Mouse (Mus musculus): ENCODE results near the gene Dhrs4. TPM values are rescaled to one million over a fixed set of nuclear protein-coding genes. Genes with fewer than 3 reads are reported as not detected.

The Dhrs4 gene
- total RNA-seq, 4 experiments from 2014 or later: 132 to 160 (median 146) TPM

DNA sequence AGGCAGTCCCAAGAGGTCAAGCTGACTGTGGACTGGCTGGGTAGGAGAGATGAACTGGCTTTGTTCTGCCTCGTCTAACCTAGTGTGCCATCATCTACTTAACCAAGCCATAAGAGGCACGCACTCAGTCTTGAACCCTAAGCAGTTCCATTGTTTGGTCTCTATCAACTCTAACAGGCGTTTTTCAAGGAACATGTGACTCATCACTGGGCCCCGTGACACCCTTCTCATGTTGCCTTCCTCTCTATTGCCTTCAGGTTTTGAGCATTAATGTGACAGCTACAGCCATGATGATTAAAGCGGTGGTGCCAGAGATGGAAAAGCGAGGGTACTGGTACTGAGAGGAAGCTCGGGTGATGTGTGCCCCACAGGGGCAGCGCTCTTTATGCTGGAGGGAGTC is 8.3 kb downstream of the Dhrs4 start:
- no peak for DNase-seq (ENCODE audit: low spot score)

DNA sequence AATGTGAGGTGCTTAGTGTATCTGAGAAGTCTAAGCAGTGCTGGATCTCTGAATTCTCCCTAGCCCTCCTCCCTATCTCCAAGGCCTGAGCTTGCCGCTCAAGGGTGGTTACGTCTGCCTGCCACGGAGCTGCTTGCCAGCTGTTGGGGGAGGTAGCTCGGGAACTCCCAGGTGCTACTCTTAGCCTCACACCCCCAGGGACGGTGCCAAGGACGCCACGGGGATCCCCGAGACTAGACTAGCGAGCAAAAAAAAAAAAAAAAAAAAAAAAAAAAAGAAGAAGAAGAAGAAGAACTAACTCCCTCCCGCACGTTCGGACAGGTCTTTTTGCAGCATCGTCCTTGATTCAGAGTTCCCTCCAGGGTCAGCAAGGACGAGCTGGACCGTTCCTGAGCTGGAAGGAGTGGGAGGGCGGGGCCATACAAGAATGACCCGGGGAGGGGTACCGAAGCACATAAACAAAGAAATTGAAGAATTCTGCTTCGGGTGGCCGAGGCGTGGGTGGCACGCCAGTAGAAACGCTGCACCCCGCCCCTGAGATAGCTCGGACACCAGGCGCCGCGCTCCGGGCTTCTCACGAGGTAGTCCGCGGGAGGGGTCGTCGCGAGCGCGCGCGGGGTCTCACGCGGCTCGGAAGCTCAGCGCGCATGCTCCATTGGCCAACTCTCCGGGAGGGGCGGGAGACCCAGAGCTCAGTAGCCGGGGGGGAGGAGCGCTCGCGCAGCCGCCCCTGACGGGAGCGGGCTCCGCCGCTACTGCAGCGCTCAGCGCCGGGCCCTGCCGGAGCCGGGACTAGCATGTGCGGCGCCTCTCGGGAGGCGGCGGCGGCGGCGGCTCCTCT is 12.0 kb downstream of the Dhrs4 start, which contains the start of gene Carmil3:
Gene Carmil3, plus strand, starts transcription at position 291 of the 841 bp plus-strand sequence.
- DNase-seq (ENCODE audit: low spot score): peak; percentile 25

DNA sequence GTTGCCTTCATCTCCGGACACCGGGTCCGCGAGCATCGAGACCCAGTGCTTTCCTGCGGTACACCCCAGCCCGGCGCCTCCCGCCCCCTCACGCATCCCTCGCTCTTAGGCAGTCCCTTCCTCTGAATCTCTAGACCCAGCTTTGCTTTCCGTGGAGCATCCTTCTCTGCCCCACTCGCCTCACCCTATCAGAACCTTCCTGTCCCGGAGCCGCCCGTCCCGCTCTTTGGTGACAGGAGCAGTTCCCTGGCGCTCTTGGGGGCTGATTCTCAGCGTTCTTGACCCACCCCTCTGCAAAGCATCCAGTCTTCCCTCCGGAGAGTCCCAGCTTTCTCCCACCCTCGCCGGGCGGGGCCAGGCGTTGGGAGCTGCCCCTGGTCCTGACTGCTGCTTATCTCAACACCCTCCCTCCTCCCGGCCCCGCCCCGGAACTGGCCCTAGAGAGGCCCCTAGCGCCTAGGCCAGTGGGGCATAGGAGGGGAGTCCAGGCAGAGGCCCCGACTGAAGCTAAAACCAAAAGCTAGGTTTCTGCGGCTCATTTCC is 12.8 kb downstream of the Dhrs4 start:
- DNase-seq (ENCODE audit: low spot score): peak; percentile 31

DNA sequence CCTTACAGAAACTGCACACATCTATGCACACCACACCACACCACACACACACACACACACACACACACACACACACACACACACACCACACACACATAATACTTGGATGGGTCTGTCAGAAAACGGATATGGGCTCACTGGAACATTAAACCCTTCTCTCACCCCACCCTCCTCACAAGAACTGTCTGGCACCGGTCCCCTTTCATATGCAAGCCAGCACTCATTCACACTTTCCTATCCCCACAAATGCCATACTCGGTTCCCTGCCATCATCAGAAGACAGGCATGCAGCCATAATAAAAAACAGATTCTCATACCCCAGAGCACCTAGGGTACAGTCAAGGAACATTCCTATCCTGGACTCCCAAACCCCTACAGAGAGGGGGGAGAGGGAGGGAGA is 13.5 kb downstream of the Dhrs4 start:
- no peak for DNase-seq (ENCODE audit: low spot score)

DNA sequence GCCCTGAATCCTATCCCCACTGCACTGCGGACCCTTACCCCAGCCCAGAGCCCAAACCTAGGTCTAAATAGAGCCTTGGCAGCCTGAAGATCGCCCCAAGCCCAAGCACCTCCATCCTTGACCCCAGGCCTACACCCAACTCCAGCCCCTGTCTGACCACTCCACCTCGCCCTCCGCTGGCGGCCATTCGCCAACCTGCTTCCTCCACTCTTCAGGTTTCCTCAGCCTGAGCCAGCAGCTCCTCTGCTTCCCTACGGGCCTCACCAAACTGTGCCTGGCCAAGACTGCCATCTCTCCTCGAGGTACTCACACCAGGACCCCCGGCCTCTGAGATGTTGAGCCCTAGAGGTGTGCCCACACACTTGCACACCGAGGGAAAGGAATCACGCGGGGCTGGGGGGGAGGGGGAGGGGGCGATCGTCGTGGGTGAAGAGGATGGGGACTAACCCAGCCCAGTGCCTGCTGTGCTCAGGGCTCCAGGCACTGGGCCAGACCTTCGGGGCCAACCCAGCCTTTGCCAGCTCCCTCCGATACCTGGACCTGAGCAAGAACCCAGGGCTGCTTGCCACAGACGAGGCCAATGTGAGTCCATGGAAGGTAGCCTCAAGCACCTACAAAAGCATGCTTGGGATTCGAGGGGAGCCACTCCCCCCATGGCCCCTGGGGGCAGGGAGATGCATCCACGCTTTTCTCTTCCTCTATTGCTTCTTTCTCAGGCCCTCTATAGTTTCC is 17.1 kb downstream of the Dhrs4 start:
- no peak for DNase-seq (ENCODE audit: low spot score)

DNA sequence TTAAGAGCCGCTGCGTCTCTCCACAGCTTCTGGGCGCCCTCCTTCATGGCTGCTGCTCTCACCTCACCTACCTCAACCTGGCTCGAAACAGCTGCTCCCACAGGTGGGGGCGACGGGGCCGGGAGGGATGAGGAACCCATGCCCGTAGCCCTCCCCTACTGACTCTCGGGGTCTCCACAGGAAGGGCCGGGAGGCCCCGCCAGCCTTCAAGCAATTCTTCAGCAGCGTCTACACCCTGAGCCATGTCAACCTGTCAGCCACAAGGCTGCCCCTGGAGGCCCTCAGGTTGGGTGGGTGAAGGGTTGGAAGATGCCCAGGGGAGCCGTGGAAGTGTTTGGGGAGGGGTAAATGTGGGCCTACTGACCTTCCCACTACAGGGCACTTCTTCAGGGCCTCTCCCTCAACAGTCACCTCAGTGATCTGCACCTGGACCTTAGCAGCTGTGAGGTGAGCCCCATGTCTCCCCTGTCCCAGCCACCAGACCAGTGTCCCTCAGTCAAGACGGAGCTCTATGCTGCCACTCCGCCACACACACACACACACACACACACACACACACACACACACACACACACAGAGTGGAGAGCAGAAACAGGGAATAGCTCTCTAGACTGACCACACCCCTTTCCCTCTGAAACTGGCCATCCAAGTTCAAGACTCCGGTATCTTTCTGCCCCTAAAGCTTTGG is 18.3 kb downstream of the Dhrs4 start:
- no peak for DNase-seq (ENCODE audit: low spot score)

DNA sequence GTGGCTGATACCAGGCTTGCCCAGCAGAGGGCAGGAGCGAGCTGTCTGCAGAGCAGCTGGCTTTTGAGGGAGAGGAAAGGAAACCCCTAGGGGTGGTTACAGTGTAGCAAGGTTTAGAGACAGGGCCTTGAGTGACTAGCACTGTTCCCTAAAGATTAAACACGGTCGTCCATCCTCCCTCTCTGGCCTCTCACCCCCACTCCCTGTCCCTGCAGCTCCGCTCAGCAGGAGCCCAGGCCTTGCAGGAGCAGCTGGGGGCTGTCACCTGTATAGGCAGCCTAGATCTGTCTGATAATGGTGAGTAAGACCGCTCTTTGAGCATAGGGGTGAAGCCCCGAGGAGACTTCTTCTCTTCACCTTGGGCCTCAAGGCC is 18.9 kb downstream of the Dhrs4 start:
- peak; percentile 84 for DNase-seq (ENCODE audit: low spot score)

DNA sequence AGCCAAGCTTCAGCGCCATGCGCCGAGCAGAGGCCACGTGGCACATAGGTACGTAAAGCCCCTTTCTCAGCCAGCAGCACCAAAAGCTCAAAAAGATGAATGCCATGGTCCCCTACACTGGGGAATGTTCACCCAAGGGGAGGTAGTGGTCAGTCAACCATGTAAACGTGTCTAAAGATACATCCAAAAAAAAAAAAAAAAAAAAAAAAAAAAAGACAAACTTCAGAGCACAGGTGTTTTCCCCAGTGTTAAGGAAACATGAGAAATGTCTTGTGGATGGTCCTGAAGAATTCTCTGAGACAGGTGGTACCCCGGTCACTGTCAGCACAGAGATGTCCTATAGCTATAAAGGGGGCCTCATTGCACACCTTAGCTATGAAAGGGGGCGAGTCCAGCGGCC is 27.1 kb downstream of the Dhrs4 start:
- no peak for DNase-seq (ENCODE audit: low spot score)

DNA sequence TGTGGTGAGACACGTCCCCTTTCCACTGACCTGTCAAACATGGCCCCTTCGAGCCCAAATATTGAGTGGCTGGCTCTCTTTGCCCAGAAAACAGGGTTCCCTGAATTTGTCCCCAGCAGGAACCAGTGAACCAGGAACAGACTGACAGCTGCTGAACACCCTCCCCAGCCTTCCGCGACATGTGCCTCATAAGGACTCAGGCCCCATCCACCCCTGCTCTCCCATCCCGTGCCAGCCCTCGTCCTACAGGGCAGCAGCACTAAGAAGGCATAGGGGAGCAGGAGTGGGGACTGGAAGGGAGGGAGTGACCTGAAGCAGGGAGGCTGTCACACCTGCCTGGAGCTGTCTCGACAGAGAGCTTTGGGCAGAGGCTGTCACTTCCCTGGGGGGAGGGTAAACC is 29.2 kb downstream of the Dhrs4 start:
- no peak for DNase-seq (ENCODE audit: low spot score)

DNA sequence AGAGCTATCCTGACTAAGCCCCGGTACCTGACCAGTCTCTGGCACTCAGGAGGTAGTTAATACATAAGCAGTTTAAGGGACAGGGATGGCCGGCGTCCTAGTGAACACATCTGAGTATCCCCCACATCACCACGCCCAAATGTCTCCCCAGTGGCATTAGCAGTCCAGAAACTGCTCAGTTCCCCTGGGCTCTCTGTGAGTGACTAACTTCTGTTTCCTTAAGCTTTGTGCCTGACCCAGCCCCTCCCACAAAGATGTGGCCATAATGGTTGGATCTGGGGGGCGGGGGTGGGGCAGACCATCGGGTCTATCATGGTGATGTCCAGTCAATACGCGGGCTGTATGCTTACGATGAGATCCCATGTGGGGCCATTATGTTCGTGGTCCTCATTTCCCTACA is 31.0 kb downstream of the Dhrs4 start:
- no peak for DNase-seq (ENCODE audit: low spot score)

DNA sequence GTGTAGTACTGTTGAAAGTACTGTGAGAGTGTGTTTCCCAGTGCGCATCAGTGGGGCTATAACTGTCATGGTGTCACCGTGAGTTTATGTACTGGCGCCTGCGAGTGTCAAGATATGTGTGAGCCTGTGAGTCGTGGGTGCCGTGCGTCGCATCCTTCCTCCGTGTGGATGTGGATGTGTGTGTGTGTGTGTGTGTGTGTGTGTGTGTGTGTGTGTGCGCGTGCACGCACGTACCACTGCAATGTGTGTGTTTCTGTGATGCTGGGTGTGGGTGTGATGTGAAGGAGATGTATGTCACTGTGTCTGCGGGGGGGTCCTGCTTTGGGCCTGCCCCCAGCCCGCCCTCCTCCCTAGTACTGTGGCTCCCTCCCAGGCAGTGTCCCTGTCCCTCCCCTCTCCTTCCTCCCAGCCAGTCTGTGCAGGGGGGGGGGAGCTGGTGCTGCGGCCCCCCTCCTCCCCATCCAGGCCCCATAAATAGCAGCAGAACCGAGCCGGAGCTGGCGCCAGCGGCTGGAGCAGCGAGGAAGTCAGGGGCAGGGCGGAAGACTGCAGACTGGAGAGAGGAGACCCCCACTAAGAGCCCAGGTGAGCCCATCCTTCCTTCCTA is 31.7 kb downstream of the Dhrs4 start, which contains the start of gene Cpne6:
Gene Cpne6, plus strand, starts transcription at position 321 of the 607 bp plus-strand sequence.
- DNase-seq (ENCODE audit: low spot score): no peak

DNA sequence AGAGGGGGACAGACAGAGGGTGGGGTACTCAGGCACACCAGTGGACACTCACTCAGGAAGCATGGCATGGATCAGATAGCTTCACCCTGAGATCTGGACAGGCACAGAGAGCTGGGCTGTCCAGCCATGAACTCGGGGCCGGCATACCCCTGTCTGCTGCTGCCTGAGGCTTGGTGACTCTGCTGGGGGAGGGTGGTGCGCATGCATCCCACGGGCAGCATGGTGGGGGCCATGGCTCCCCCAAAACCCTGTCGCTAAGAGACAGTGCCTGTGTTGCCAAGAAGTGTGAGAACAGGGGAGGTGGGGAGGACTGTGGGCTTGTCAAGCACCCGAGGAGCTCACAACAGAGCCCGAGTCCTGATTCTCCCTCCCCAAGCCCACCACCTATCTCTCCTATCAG is 32.5 kb downstream of the Dhrs4 start:
- DNase-seq (ENCODE audit: low spot score): no peak

DNA sequence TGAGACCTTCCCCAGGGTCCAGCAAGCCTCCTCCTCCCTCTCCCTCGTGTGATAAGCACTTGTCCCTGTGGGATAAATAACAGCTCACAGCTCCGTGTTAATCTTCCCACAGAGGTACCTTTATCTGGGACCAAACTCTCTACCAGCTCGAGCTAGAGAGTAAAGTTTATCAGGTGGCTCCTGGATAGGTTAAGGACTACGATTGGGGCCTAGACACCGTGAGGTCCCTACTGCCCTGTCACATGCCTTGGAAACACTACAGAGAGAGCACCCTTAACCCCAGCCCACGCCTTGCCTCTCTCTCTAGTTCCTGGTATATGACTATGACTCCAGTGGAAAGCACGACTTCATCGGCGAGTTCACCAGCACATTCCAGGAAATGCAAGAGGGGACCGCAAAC is 35.4 kb downstream of the Dhrs4 start:
- no peak for DNase-seq (ENCODE audit: low spot score)

DNA sequence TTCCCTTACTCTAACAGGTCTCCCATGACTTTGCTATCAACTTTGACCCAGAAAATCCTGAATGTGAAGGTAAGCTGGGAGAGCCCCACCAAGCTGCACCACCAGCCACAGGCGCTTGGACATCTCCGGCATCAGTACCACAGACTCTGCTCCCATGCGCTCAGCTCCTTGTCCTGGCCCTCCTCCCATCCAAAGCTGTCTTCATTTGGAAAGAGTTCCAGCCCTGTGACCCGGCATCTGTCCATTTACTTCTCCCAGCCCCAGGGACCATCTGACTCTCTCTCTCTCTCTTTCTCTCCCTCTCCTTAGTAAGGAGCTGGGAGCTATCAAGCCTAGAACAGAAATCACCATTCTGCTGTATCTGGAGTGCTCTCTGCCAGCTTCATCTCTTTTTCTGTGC is 37.3 kb downstream of the Dhrs4 start:
- DNase-seq (ENCODE audit: low spot score): no peak

DNA sequence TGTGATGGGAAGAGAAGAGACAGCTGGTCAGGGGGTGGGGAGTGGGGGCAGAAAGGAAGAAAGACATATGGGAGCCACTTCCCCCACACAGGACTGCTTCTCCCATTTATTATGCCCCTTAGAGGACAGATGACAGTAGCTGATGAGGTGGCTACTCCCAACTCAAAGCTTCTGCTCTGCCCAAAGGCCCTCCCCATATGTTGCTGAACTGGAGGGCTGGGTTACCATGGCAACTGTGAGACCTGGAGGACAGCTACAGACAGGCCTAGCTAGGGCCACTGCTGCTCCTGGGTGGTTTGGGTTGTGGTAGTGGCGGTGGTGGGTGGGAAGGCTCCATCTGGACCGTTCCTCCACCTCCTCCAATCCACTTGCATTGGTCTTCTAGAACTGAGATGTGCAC is 40.3 kb downstream of the Dhrs4 start:
- DNase-seq (ENCODE audit: low spot score): no peak

DNA sequence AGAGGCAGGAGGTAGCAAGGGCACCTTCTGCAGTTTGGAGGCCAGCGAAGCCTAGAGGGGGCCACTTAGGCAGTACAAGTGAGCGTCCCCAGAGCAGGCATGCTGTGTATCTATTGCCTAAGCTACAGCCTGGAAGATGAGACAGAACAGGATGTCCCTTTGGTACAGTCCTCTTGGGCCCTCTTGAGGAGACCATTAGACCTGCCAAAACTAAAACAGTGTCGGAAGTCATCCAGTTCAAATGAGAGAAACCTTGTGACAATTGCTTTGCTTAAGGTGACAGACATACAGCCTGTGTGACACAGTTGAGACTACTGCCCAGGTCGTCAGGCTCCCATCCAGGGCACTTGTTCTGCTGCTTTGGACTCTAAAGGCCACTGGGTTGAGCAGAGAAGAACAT is 41.0 kb downstream of the Dhrs4 start:
- DNase-seq (ENCODE audit: low spot score): no peak

DNA sequence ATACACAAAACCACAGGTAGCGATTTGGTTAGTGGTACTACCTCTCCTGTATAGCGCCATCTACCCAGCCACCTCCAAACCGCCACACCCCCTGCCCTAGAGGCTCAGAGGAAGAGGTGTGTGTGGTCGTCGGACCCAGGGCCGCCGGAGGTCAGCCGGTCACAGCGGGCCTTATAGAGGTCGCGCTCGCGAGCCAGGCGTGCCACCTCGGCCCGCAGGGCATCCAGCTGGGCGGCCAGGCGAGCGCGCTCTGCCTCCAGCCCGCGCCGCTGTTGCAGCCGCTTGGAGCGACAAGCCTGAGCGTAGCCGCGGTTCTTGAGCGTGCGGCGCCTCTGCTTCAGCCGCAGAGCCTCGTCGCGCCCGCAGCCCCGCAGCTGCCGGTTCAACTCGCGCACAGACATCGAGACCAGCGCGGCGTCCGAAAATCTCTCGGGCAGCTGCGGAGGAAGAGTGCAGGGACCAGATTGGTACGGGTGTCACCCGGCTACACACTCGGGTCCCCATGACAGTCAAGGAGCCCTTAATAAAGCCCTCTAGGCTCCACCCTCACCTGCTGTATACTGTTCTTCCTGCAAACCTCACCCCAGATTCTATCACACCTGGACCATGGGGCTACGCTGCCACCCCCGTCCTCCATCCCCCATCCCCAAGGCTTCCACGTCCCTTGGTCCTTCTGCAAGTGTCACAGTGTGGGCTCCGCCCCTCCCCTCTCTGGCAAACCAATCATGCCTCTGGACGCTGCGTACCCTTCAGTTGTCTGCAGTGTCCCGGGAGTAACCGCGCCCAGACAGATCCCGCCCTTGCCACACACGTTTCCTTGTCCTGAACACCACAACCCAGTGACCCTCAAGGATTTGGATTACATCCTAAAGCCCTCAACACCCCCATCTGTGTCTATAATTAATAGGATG is 42.1 kb downstream of the Dhrs4 start:
- no peak for DNase-seq (ENCODE audit: low spot score)

DNA sequence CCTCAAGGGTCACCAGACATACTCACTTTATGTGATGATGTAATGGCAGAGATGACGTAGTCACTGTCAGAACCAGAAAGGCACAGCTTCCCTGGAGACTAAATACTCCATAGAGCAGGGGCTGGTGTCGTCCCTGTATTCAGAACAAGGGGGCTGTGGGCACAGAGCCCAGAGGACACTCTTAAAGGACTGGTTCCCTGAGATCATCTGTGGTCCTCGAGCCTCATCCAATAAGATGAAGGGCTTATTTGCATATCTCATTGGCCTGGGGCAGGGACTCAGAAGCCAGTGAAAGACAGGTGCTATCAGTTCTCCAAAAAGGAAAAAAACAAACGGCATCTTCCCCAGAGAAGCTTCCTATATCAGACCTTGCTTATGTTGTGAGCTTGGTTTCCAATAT is 45.5 kb downstream of the Dhrs4 start:
- DNase-seq (ENCODE audit: low spot score): no peak

DNA sequence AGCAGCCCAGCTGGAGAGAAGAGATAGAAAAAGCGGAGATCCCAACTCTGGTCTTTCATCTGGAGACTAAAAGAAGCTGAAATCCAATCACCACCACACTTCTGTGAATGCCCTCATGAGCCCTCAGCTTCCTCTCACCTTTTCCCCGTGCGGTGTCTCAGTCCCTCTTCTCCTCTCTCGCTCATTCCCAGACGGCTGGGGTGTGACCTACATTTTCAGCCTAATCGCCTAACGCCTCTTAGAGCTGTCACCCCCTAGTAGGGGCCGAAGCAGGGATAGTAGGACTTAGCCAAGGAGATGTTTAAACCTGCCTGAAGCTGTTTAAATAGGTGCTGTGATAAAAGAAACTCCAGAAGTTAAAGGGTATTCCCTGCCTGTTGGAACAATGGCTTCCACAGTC is 46.2 kb downstream of the Dhrs4 start, which contains the start of gene Nrl:
Gene Nrl, minus strand, starts transcription at position 197 of the 400 bp plus-strand sequence.
- DNase-seq (ENCODE audit: low spot score): no peak

DNA sequence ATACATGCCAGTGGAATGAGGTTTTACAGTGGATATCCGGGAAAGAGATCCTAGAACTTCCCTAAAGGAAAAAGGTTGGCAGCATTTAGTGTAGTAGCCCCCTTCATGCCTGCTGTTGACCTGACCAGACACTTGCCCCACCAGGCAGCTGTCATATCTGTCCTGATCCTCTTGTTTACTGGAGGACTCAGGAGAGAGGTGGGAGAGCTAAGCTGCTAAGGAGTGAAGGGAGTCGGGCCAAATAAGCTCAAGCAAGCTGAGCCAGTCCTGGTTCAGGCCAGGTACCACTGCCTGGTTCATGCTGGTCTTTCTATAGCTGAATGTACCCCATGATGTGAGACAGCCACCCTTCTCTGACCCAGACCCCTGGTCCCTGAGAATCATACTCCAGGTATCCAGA is 48.1 kb downstream of the Dhrs4 start:
- DNase-seq (ENCODE audit: low spot score): no peak

DNA sequence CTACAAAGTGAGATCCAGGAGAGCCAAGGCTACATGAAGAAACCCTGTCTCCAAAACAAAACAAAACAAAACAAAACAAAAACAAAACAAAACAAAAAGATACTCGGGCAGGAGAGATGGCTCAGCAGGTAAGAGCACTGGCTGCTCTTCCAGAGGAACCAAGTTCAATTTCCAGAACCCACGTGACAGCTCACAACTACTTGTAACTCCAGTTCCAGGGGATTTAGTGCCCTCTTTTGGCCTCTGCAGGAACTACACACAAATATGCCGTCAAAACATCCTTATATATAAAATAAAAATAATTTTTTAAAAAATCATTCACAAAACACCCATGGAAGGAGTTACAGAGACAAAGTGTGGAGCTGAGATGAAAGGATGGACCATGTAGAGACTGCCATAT is 49.4 kb downstream of the Dhrs4 start:
- DNase-seq (ENCODE audit: low spot score): peak; percentile 14

Data from heart, adult 8-10 months (tissue).